Mouse (Mus musculus) olfactory bulb, adult 2 months (tissue): ENCODE measurements around the gene Hist1h3d.
"Not testable (repeated sequence)": the region's sequence is repeated elsewhere in the genome, so short reads cannot be mapped to it uniquely, and the experiment has no call there.

Source experiments
- CTCF ChIP-seq: fragments of 200-500 bp; IDR thresholded peaks from 2 replicates; pipeline ENCODE4 v1.5.1; 2012; ENCODE audit warnings: low read depth, mild to moderate bottlenecking, low read length, moderate library complexity; ENCODE audit not compliant: insufficient read depth
- POLR2A ChIP-seq: fragments of 200-500 bp; IDR thresholded peaks from 2 replicates; pipeline ENCODE4 v1.6.1; 2012; ENCODE audit warnings: mild to moderate bottlenecking, low read depth, low read length, moderate library complexity; ENCODE audit not compliant: insufficient read depth

GRCm38 (mm10) chr13:23561531-23561882 lies 14.1 kb upstream of the Hist1h3d start:
- TF ChIP-seq CTCF, POLR2A: not testable (repeated sequence)
